Mouse (Mus musculus) cerebellum, adult 2 months (tissue): ENCODE measurements around the gene Ctsw.

Experiments
- CTCF ChIP-seq: fragments of 200-500 bp; IDR thresholded peaks from 2 replicates; pipeline ENCODE4 v1.5.1; 2011; ENCODE audit warnings: low read depth, mild to moderate bottlenecking, control low read depth, low read length, moderate library complexity, borderline replicate concordance; ENCODE audit not compliant: insufficient read depth
- POLR2A ChIP-seq: fragments of 200-500 bp; IDR thresholded peaks from 2 replicates; pipeline ENCODE4 v1.6.1; 2011; ENCODE audit warnings: low read length, control low read depth, borderline replicate concordance; ENCODE audit not compliant: insufficient read depth

DNA sequence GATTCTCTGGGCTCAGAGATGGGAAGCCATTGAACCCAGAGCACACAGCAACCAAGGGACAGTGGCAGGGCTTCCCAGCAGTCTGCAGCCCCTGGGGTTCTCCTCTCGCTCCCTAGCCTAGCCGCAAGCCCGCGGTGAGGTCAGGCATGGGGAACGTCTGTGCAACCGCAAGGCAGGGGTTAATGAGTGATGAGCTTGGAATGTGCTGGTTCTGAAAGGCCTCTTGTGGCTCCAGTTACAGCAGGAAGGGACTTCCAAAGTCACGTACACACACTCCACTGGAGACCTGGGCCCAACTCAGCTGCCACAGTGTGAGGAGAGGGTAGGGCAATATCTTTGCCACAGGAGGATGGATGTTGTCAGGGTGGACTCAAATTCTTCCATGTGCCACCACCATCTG is 23.4 kb downstream of the Ctsw start:
- no peak for TF ChIP-seq POLR2A
- no peak for TF ChIP-seq CTCF
